Mouse (Mus musculus) lung, embryonic 14.5 days (tissue): ENCODE data around the gene Entpd1. TPM values are rescaled to one million over a fixed set of nuclear protein-coding genes. Genes with fewer than 3 reads are reported as not detected.

Experiments used
- ATAC-seq: fragments of 200-750 bp; cut with Nextera tagmentation; 2 replicates; pipeline ENCODE4 v1.8.0; 2017; ENCODE audit warnings: mild to moderate bottlenecking, moderate TSS enrichment, moderate library complexity; ENCODE audit not compliant: insufficient read depth
- DNase-seq: peaks from one replicate; pipeline ENCODE4 v3.0.0-alpha.2; 2015
- H3K27ac ChIP-seq: fragments of 300-500 bp; sonication (generic); 2 replicates; pipeline ENCODE4 v1.5.1; 2014; ENCODE audit warnings: low read depth, mild to moderate bottlenecking, moderate library complexity
- H3K27me3 ChIP-seq: fragments of 300-500 bp; sonication (generic); 2 replicates; pipeline ENCODE4 v1.6.1; 2014; ENCODE audit warnings: low read length, control low read depth; ENCODE audit not compliant: insufficient read depth
- H3K36me3 ChIP-seq: fragments of 300-500 bp; sonication (generic); 2 replicates; pipeline ENCODE4 v1.6.1; 2014; ENCODE audit warnings: control low read depth; ENCODE audit not compliant: insufficient read depth
- H3K4me1 ChIP-seq: fragments of 300-500 bp; sonication (generic); 2 replicates; pipeline ENCODE4 v1.6.1; 2014; ENCODE audit warnings: antibody characterized with exemption, control low read depth; ENCODE audit not compliant: insufficient read depth
- H3K4me2 ChIP-seq: fragments of 300-500 bp; sonication (generic); 2 replicates; pipeline ENCODE4 v1.6.1; 2014; ENCODE audit warnings: mild to moderate bottlenecking
- H3K4me3 ChIP-seq: fragments of 300-500 bp; sonication (generic); 2 replicates; pipeline ENCODE4 v1.5.1; 2014; ENCODE audit warnings: low read depth, low read length
- H3K9ac ChIP-seq: fragments of 300-500 bp; sonication (generic); 2 replicates; pipeline ENCODE4 v1.6.1; 2014
- H3K9me3 ChIP-seq: fragments of 300-500 bp; sonication (generic); 2 replicates; pipeline ENCODE4 v1.6.1; 2016; ENCODE audit warnings: low read depth, low read length, control low read depth
- CTCF ChIP-seq: IDR thresholded peaks from 2 replicates; pipeline ENCODE4 v1.5.1; 2016; ENCODE audit warnings: antibody characterized with exemption, low read depth
- WGBS: fragments of 180-500 bp; shearing (Covaris S2); extraction: QIAGEN DNeasy Blood & Tissue Kit; methylation state at CpG from one replicate; pipeline ENCODE4 v1.1.7; 2014; 5-methylcytosine and 5-hydroxymethylcytosine counted together
- polyA plus RNA-seq: library from polyadenylated mRNA; unstranded; fragments of >200 nt; fragmentation: Nextera tagmentation; extraction: Ambion mirVana; gene quantifications from 2 replicates; pipeline ENCODE4 v1.2.1, GENCODE M21; 2014

The Entpd1 gene
- polyA plus RNA-seq, 1 experiment from 2014 or later = 12.7 TPM

DNA sequence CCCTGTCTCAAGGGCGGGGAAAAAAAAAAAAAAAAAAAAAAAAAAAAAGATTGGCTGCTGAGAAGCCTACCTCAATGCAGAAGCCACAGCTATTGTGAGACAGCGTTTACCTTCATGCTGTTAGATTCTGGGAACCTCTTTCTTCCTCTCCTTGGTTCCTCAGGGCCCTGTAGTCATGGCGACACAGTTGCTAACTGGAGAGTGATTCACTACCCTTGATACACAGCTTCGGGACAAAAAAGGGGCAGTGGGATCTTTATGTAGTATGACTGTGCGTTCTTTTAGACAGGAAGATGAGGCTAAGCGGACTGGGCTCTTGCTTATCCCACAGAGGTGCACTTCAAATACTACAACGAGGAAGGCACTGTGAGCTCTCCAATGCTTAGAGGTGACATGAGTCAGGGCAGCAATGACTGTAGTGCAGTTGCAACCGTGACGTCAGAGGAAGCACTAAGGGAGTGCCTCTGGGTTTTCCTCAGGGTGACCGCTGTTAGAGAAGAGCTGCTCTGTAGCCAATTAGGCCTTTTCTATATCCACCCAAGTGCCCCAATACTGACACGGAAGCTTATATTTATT is 27.7 kb downstream of the Entpd1 start:
- H3K36me3 ChIP-seq = no peaks in the 10 kb centered on the region
- H3K27ac ChIP-seq = no peak overlapping the region
- DNase-seq (no peak), ATAC-seq (no peak)
- H3K4me2 ChIP-seq = no peak overlapping the region
- no peak overlapping the region for H3K9ac ChIP-seq
- no peak for TF ChIP-seq CTCF
- no peak overlapping the region for H3K4me3 ChIP-seq
- WGBS = 82% methylated on average over 11 of the region's 11 CpGs
- H3K27me3 ChIP-seq = no peaks in the 10 kb centered on the region
- H3K4me1 ChIP-seq = no peaks in the 10 kb centered on the region
- no peaks in the 10 kb centered on the region for H3K9me3 ChIP-seq

DNA sequence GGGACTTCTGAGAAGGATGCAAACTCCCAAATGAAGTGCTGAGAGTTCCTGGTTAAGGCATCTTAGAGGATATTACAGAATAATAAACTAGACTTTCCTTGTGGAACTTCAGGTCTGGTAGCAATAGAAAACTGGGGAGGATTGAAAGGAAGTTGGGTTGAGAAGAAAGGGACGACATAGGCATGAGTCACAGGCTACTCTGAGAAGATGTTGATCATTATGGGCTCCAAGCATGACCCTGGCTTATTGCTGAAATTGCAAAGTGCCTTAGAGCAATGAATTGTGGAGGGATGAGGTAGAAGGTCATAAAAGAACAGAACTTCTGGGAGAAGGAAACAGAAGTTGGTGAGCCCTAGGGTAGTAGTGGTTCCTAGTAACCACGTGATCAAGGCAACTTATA is 28.6 kb downstream of the Entpd1 start:
- ATAC-seq (no peak), DNase-seq (no peak)
- Histone ChIP-seq H3K4me1 (no peaks in the 10 kb centered on the region), H3K27me3 (no peaks in the 10 kb centered on the region), H3K4me2 (no peak overlapping the region), H3K9ac (no peak overlapping the region), H3K27ac (no peak overlapping the region), H3K4me3 (no peak overlapping the region), H3K9me3 (no peaks in the 10 kb centered on the region), H3K36me3 (no peaks in the 10 kb centered on the region)
- no peak for TF ChIP-seq CTCF
- WGBS = 73% methylated on average over 2 of the region's 2 CpGs

DNA sequence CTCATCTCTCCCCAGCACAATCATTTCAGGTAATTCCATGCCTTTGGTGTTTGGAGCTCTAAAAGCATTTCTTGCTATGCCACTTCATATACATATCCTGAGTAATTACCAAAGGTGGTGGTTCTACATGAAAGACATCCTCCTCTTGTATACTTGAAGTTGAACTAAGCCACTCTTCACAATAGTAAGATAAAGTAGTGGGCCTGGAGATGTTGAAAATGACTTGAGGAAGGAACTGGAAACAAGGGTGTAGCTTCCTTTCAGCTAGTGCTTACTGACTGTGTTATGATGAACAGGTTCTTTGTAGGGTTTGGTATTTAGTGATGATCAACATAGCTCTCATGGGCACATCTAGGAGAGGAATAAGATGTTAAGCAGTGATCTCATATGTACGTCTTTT is 31.7 kb downstream of the Entpd1 start:
- H3K4me2 ChIP-seq = no peak overlapping the region
- H3K4me3 ChIP-seq = no peak overlapping the region
- H3K9me3 ChIP-seq = no peaks in the 10 kb centered on the region
- no peak overlapping the region for H3K27ac ChIP-seq
- H3K4me1 ChIP-seq = peaks cover 11% of the 10 kb centered on the region
- no peak for ATAC-seq
- DNase-seq = no peak
- WGBS = 63% methylated on average over 1 of the region's 1 CpGs
- H3K9ac ChIP-seq = no peak overlapping the region
- no peaks in the 10 kb centered on the region for H3K27me3 ChIP-seq
- no peak for TF ChIP-seq CTCF
- no peaks in the 10 kb centered on the region for H3K36me3 ChIP-seq

DNA sequence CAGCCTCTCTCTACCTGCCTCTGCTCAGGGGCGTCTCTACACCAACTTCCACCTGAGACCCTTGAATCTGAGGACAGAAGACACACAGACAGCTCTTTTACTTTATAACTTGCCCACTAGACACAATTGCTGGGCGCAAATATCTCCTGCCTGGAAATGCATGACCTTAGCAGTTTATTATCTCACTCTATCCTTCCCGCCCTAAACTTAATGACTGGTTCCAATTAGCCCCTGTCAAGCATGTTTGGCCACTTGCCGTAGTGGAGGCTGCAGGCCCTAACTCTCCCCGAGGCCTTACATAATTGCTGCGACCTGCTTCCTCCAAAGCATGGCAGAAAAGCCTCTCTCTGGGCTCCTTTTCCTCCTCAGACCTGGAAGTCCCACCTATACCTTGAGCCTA is 34.2 kb downstream of the Entpd1 start:
- no peak for TF ChIP-seq CTCF
- Histone ChIP-seq H3K9ac (no peak overlapping the region), H3K27me3 (no peaks in the 10 kb centered on the region), H3K36me3 (no peaks in the 10 kb centered on the region), H3K4me1 (peaks cover 14% of the 10 kb centered on the region), H3K4me3 (no peak overlapping the region), H3K9me3 (no peaks in the 10 kb centered on the region), H3K4me2 (no peak overlapping the region), H3K27ac (no peak overlapping the region)
- DNase-seq (no peak), ATAC-seq (no peak)
- WGBS = 56% methylated on average over 6 of the region's 6 CpGs

DNA sequence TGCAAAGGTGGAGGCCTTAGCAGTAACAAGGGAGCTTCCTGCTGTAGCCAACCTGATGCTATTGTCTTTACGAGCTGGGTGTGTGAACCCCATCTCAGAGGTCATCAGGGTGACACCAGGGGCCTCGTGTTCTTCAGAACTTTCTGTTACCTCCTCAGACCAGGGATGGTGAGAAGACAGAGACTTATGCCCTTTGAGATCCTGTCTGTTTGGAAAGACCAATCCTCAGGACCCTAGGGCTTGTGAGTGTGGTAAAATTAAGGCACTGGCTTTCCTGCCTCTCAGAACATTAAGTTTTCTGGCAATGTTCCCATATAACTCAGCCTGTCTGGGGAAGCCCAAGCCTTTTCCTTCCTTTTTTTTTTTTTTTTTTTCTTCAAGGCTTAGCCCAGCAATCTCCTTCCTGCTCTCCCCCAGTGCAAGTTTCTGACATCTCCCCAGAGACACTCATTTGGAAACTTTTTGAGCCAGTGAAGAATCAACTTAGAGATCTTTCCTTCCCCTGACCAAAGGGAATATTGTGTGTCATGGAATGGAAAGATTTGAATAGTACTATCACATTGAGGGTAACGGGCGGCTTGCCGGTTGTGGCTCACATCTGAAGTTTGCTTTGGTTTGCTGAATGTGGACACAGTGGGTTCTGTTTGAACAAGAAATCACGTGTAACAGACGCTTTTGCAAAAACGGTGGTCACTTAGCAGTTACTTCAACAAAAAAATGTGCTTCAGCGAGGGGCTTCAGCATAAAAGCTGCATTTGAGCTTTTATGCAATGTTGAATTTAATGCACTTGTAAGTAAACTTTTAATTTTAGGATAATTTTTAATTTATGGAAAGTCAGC is 35.4 kb downstream of the Entpd1 start:
- 31% methylated on average over 9 of the region's 9 CpGs for WGBS
- peak overlapping the region; percentile 87 for H3K27ac ChIP-seq
- DNase-seq = peak; percentile 85

DNA sequence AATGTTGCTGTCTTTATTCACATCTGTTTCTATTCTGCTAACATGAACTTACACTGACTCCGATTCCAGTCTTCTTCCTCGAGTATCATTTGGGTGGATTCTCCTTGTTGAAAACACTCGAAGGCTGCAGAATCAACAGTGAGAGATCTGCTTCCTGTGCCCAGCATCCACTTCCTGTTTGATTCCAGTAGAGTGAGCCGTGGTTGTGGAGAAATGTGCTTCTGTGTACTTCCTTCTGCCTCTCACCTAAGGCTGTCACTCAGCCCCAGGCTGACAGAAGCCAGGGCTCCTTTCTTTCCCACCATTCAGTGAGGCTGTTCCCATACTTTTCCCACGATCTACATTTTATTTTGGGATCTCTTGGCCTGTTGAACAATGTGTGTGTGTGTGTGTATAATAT is 37.9 kb downstream of the Entpd1 start:
- ATAC-seq (no peak), DNase-seq (no peak)
- Histone ChIP-seq H3K4me2 (no peak overlapping the region), H3K27ac (peak overlapping the region; percentile 54; the same call in 1 of the 2 replicates), H3K4me1 (peaks cover 14% of the 10 kb centered on the region), H3K36me3 (no peaks in the 10 kb centered on the region), H3K9ac (no peak overlapping the region), H3K27me3 (no peaks in the 10 kb centered on the region), H3K4me3 (no peak overlapping the region), H3K9me3 (no peaks in the 10 kb centered on the region)
- no peak for TF ChIP-seq CTCF
- WGBS = 49% methylated on average over 5 of the region's 5 CpGs

More for the DNA sequence above, 35.4 kb downstream of the Entpd1 start:
- TF ChIP-seq CTCF = no peak
- Histone ChIP-seq H3K27me3 (no peaks in the 10 kb centered on the region), H3K4me3 (no peak overlapping the region), H3K4me2 (peak overlapping the region; percentile 31; the same call in 1 of the 2 replicates), H3K36me3 (no peaks in the 10 kb centered on the region), H3K4me1 (peaks cover 14% of the 10 kb centered on the region), H3K9ac (no peak overlapping the region), H3K9me3 (no peaks in the 10 kb centered on the region)
- peak; percentile 58 for ATAC-seq

DNA sequence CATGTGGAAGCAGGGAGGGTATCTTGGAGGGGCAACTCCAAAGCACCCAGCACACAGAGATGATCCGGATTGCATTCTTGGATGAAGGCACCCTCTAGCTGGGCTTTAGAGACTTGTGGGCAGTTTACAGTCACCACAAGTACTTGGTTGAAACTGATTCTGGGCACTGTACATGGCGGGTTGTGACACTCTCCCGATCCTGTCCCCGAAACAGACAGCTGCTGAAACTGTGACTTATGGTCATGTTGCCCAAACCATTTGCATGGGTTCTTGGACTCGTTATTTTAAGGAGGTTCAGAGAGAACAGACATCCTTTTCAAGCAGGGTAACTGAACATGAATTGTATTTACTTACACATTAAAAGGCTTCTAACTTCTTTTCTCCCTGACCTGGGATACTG is 44.0 kb downstream of the Entpd1 start:
- Histone ChIP-seq H3K4me3 (no peak overlapping the region), H3K36me3 (no peaks in the 10 kb centered on the region), H3K9ac (no peak overlapping the region), H3K27ac (no peak overlapping the region), H3K27me3 (no peaks in the 10 kb centered on the region; the same call in 1 of the 2 replicates), H3K4me2 (no peak overlapping the region), H3K9me3 (no peaks in the 10 kb centered on the region), H3K4me1 (peaks cover 14% of the 10 kb centered on the region)
- TF ChIP-seq CTCF = no peak
- WGBS = 82% methylated on average over 5 of the region's 5 CpGs
- DNase-seq (no peak), ATAC-seq (no peak)
